Mouse (Mus musculus) left cerebral cortex, postnatal 14 days (tissue): ENCODE measurements around the gene Syn2. TPM values are rescaled to one million over a fixed set of nuclear protein-coding genes. Genes with fewer than 3 reads are reported as not detected.

ENCODE experiments used
- DNase-seq, 2 experiments: peaks; one replicate each; pipeline ENCODE4 v3.0.0; 2021 to 2022; ENCODE audit warnings: low spot score in 2 of 2, mixed read lengths in 1 of 2
- intact Hi-C: fragments of 180-260 bp; cut with DNase I; formaldehyde crosslinking; loops from one replicate; pipeline ENCODE4 v1.15.1; 2025
- long read RNA-seq, 2 experiments: library from polyadenylated mRNA; stranded (forward); transcript quantifications; one replicate each; pipeline ENCODE4 v2.0.0; 2021
- total RNA-seq, 2 experiments: library from RNA; stranded (reverse); gene quantifications; 2 replicates each; pipeline ENCODE4 v1.2.3; 2021

Syn2 gene
- total RNA-seq = 100 to 1,000 TPM; 509 to 518 TPM
- long read RNA-seq, experiment 1, transcript Syn2-201 (13 exons, 2,708 nt) = minor isoform, 123 of 459 reads
- long read RNA-seq, experiment 1, transcript Syn2-205 (11 exons, 2,386 nt) = major isoform, 254 of 459 reads
- long read RNA-seq, experiment 1, partial matches to known transcripts = 23 of 459 reads
- long read RNA-seq, experiment 1, other reads (novel, unspliced or antisense) = 59 of 459 reads
- long read RNA-seq, experiment 2, transcript Syn2-205 (11 exons, 2,386 nt) = major isoform, 289 of 502 reads
- long read RNA-seq, experiment 2, transcript Syn2-201 (13 exons, 2,708 nt) = minor isoform, 129 of 502 reads
- long read RNA-seq, experiment 2, partial matches to known transcripts = 72 of 502 reads
- long read RNA-seq, experiment 2, other reads (novel, unspliced or antisense) = 12 of 502 reads

DNA sequence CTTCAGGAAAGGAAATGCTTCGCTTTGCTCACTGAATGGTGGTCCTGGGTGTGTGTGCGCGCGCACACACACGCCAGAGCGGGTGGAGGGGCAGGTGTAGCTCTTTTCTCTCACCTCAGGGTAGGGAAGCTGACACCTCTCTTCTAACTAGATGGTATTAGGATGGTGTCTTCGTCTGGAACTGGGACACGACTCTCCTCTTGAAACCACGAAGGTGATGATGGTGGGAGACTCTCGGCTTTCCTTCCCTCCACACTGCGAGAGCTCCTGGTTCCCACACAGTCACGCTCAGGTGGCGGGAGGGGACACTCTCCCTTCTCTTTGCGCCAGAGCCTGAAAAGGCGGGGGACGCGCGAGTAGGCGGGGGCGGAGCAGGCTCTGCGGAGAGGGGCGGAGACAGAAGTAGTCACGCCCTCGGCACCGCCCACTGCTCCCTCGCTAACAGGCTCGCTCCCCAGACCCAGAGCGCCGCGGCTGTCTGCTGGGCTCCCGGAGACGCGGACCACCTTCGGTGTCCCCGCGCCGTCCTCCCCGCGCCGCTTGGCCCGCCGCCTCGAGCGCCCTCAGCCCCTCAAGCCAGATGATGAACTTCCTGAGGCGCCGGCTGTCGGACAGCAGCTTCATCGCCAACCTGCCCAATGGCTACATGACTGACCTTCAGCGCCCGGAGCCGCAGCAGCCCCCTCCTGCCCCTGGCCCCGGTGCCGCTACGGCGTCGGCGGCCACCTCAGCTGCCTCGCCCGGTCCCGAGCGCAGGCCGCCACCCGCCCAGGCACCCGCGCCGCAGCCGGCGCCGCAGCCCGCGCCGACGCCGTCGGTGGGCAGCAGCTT, at the start of gene Syn2:
Gene Syn2, plus strand, starts transcription at position 402 of the 831 bp plus-strand sequence.
- intact Hi-C loops = loop anchor here (10.0 kb wide), 1 partner anchor 90 kb away; the partner anchor contains the start of gene Gm17482
- DNase-seq = peak; percentile 94

DNA sequence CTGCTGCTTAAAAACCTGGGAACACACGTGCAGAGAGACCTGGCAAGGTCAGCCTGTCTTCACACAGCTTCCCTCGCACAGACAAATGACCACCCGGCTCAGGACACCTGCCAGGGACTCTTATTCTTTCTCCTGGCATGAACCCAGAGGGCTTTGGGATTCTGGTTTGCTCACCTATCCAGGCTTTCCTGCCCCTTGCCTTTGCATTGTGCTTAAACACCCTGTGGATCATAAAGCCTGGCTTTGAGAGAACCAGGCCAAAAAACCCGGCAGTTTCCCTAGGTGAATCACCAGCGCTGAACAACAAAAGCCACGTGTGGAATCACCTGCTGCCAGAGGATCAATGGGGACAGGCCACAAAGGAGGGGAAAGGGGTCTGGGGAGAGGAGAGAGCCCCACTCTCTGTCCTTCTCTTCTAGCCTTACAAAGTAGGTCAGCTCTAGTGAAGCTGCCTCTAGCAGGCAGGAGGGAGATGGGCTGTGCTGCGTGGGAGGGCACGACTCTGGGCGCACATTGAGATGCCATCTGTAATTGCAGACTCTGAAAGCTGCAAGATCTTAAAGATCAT, 49.3 kb upstream of the Syn2 start:
- DNase-seq = peak; percentile 78 to 92
- intact Hi-C loops = no loop called here

DNA sequence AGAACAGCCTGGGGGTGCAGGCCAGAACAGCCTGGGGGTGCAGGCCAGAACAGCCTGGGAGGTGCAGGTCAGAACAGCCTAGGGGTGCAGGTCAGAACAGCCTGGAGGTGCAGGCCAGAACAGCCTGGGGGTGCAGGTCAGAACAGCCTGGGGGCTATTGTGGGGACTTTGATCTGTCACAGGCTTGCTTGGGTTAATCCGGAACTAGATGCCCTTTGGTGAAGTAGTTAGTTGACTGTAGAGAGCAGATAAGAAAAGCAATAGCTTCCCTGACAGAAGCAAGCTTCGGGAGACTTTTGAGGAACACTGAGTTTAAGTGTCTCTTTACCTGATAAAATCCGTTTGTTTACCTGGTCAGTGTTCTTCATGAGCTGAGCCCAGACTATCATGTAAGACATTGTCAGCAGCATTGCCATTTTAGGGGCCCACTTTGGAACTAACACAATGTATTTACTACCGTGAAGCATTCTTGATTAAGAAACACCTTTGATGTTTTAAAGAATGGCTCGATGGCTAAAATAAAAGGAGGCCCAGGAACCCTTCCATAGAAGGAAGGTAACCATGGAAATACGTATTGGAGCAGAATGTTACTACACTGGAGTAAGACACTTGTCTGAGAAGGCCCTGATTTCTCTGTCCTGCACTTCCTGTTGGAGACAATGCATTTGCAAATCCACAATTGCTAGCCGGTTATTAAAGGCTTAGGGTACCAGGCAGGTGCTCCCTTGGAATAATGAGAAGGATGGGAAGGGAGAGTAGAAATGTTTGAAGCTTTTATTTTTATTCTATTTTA, 46.2 kb upstream of the Syn2 start:
- intact Hi-C loops = no loop called here
- no peak for DNase-seq

GRCm38 (mm10) chr6:115091737-115092136, 43.0 kb upstream of the Syn2 start:
- no peak for DNase-seq
- intact Hi-C loops = no loop called here

- DNase-seq = peak in 1 of 2 experiments; percentile 37
- intact Hi-C loops = no loop called here
Measured at GRCm38 (mm10) chr6:115102542-115102941, 32.2 kb upstream of the Syn2 start.

GRCm38 (mm10) chr6:115111426-115111825, 23.3 kb upstream of the Syn2 start:
- intact Hi-C loops = no loop called here

GRCm38 (mm10) chr6:115122181-115122580, 12.5 kb upstream of the Syn2 start:
- intact Hi-C loops = no loop called here
- peak; percentile 40 to 64 for DNase-seq

More at GRCm38 (mm10) chr6:115111426-115111825, 23.3 kb upstream of the Syn2 start:
- DNase-seq = no peak

DNA sequence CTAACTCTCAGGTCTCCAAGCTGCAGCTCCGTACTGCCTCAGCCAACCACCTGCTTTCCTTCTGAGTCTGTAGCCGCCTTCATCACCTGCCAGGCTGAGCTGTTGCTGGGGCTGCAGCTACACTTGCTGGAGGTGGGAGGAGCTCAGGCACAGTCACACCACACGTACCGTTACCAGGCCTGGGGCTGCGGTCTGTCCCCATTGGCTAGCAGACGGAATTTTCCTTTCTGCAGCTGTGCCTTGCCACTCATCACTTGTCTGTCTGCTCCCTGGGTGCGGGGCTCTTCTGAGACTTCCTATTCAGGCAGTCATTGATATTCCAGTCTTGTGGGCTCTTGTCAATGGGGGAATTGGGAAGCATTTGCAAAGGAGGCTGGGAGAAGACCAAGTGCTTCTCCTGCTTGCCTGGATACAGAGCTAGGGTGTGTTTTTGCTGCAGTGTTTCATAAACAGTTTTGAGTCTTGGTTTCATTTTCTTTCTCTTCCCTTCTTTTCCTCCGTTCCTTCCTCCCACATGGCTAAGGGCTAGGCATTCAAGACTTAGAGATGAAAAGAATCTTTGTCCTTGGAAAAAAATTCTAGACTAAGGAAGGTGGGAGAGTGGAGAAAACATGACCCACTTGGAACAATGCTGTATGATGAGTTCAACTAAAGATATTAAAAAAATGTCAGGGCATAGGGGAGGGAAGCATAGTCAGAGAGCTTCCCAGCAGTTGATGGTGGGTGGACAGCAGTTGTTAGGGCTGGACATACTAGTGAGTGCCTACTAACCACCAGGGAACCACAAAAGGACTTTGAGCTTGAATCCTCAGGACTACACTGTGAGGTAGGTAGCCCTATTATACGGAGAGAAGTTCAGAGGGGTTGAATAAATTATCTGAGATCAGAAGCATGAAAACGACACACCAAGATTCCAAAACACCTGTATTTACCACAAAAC, 11.2 kb upstream of the Syn2 start:
- intact Hi-C loops = loop anchor here (1.0 kb wide), 1 partner anchor 56 kb away; no protein-coding TSS in a partner anchor

GRCm38 (mm10) chr6:115124675-115125357, 9.9 kb upstream of the Syn2 start:
- intact Hi-C loops = loop anchor here (1.0 kb wide), 1 partner anchor 58 kb away; no protein-coding TSS in a partner anchor
- peak; percentile 59 to 65 for DNase-seq

More for the DNA sequence above, 11.2 kb upstream of the Syn2 start:
- DNase-seq = peak; percentile 72 to 86

GRCm38 (mm10) chr6:115125358-115125720, 9.4 kb upstream of the Syn2 start:
- no peak for DNase-seq
- intact Hi-C loops = no loop called here

GRCm38 (mm10) chr6:115126232-115126785, 8.4 kb upstream of the Syn2 start:
- intact Hi-C loops = no loop called here
- DNase-seq = peak; percentile 69 to 92

DNA sequence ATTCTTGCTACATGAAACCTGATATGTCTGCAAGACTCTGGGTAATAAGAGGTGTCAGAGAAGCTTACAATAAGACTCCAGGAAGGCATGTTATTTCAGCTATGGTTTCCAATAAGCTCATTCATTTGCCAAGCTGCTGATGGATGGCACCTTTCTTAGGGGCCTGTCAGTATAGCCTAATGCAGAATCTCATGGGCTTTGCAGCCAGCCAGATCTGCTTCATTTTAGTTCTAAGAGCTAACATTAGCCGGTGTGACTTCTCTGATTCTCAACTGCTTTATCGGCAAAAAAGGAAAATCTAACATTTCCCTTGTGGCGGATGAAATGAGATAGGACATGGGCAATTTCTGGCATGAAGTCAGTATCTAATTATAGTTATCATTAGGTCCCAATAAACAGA, 7.9 kb upstream of the Syn2 start:
- no peak for DNase-seq
- intact Hi-C loops = no loop called here

- DNase-seq = no peak
- intact Hi-C loops = no loop called here
Measured at GRCm38 (mm10) chr6:115127255-115127824, 7.4 kb upstream of the Syn2 start.

GRCm38 (mm10) chr6:115135332-115135649, 589 bp downstream of the Syn2 start:
- DNase-seq = no peak
- intact Hi-C loops = loop anchor here (10.0 kb wide), 1 partner anchor 90 kb away; the partner anchor contains the start of gene Gm17482

- DNase-seq = no peak
- intact Hi-C loops = loop anchor here (10.0 kb wide), 1 partner anchor 89 kb away; the partner anchor contains the start of gene Gm17482
Measured at GRCm38 (mm10) chr6:115136156-115136555, 1.5 kb downstream of the Syn2 start.

GRCm38 (mm10) chr6:115141446-115141845, 6.7 kb downstream of the Syn2 start:
- intact Hi-C loops = no loop called here
- no peak for DNase-seq

DNA sequence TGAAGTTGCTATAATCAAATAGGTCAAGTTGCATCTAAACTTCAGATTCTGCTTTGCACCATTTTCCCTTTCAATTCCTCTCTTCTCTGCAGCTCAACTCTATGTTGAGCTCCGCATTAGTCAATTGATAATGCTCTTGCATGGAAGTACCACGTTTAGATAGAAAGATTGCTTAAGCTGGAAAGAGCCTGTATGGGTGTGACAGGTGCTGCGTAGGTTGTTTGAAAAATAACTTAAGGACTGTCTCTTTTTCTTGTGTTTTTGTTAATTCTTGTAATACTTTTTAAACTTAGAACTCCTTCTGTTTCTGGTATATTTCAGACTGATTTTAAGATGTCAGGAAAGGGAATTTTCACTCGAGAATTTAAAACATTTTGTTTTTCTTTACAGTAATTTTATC, 26.5 kb downstream of the Syn2 start:
- no peak for DNase-seq
- intact Hi-C loops = no loop called here
